In the genomic region with DNA sequence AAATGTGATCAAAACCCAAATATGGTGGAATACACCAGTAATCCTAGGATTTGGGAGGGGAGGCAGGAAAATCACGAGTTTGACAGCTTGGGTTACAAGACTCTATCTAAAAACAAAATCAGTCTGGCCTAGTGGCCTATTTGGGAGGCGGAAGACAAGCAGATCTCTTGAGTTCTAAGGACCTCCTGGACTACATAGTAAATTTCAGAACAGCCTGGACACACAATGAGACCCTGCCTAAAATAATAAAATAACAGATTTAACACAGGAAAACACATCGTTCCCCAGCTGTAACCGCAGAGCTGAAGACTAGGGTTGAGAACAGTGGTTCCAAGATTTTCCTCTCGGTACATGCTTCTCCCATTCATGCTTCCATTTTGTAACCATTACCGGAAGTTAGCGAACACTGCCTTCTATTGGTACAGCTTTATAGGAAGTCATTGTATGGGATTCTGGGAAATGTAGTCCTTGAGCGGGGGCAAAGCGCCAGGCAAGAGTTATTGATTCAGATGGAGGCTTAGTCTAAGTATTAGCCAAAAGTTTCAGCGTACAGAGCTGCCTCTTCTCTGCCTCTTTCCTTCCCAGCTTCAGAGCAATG, we compare ENCODE assay signal across 8 mouse cellular contexts. TPM values are rescaled to one million over a fixed set of nuclear protein-coding genes. Genes with fewer than 3 reads are reported as not detected.
DNase-seq lines count a peak whose midpoint lies in the region; TF ChIP-seq lines count a peak whose summit lies in the region.

No protein-coding gene starts in this region.

- TF ChIP-seq POLR2A in spleen, adult 2 months (IDR thresholded peaks at IDR 0.05; ENCODE audit: low read depth, low read length) = no peak

- no peaks in the 10 kb centered on the region for H3K36me3 ChIP-seq in spleen, adult 2 months (ENCODE audit: control insufficient read depth, insufficient read depth, low read length)

- TF ChIP-seq CTCF in spleen, adult 2 months (IDR thresholded peaks at IDR 0.05; ENCODE audit: extremely low read depth, insufficient read depth, insufficient read length, insufficient replicate concordance) = no peak

- no peaks in the 10 kb centered on the region; the same call in 1 of the 2 replicates for H3K4me1 ChIP-seq in spleen, adult 2 months (ENCODE audit: control insufficient read depth, insufficient read depth, insufficient read length)

- H3K27ac ChIP-seq in spleen, adult 2 months (ENCODE audit: insufficient read depth, low read length) = no peak overlapping the region

- 23% methylated on average over 10 of the region's 10 CpGs for WGBS in spleen, adult 2 months

- H3K27me3 ChIP-seq in spleen, adult 2 months (ENCODE audit: control insufficient read depth, insufficient read depth, low read length) = no peaks in the 10 kb centered on the region

- H3K4me3 ChIP-seq in spleen, adult 2 months (ENCODE audit: extremely low read depth, insufficient read depth, insufficient read length) = peak overlapping the region; percentile 45

- peak; percentile 14 to 51 for DNase-seq in spleen, adult 2 months (ENCODE audit: low read depth in 1 of 2, low spot score in 2 of 2)
- DNase-seq in spleen, postnatal 4 days (ENCODE audit: low spot score in 2 of 2) = no peak
- peak; percentile 77 for DNase-seq in cerebellum, adult 9-11 months
- DNase-seq in frontal cortex, postnatal 36 days (ENCODE audit: low spot score in 2 of 2) = peak; percentile 58 to 82
- peak; percentile 58 for DNase-seq in hindlimb bud, embryonic 11.5 days (ENCODE audit: extremely low spot score, low read depth, low spot score)
- DNase-seq in left cerebral cortex, adult 18-20 months (ENCODE audit: low spot score in 2 of 2) = peak; percentile 63 to 69
- DNase-seq in lung, postnatal 36 days = peak; percentile 89
- DNase-seq in retina, postnatal 7 days (ENCODE audit: low read depth, low spot score) = peak; percentile 78

RNA-seq across cellular contexts. Expression of a gene that starts 16.7 kb away (rescaled TPM):
- polyA plus RNA-seq in spleen, adult 2 months (2012; rRNA removed) = 21.1 and 29.6 TPM in 2 replicates
- 10 to 100 TPM; 13.8 to 14.0 TPM for total RNA-seq in left cerebral cortex, adult 18-20 months (2021)

RNA-seq across cellular contexts. Expression of a gene that starts 25.9 kb away (rescaled TPM):
- 0.75 and 0.95 TPM in 2 replicates for polyA plus RNA-seq in spleen, adult 2 months (2012; rRNA removed)
- 10 to 100 TPM; 18.3 to 18.8 TPM for total RNA-seq in left cerebral cortex, adult 18-20 months (2021)

RNA-seq across cellular contexts. Expression of a gene that starts 26.0 kb away (rescaled TPM):
- 19.4 and 24.1 TPM in 2 replicates for polyA plus RNA-seq in spleen, adult 2 months (2012; rRNA removed)
- total RNA-seq in left cerebral cortex, adult 18-20 months (2021) = 10 to 100 TPM; 33.5 to 39.8 TPM

RNA-seq across cellular contexts. Expression of a gene that starts 35.5 kb away (rescaled TPM):
- polyA plus RNA-seq in spleen, adult 2 months (2012; rRNA removed) = 2.6 and 3.9 TPM in 2 replicates
- total RNA-seq in left cerebral cortex, adult 18-20 months (2021) = 100 to 1,000 TPM; 171 to 178 TPM

RNA-seq across cellular contexts. Expression of a gene that starts 48.9 kb away (rescaled TPM):
- 43.3 and 47.6 TPM in 2 replicates for polyA plus RNA-seq in spleen, adult 2 months (2012; rRNA removed)
- 10 to 100 TPM; 12.7 to 18.2 TPM for total RNA-seq in left cerebral cortex, adult 18-20 months (2021)

Comparison
In these comparisons a context has a peak if more than half of its experiments do, and no peak if none do; other contexts are left out.
1. DNase-seq: peak in spleen, adult 2 months (2 of 2), cerebellum, adult 9-11 months (single experiment), frontal cortex, postnatal 36 days (2 of 2), hindlimb bud, embryonic 11.5 days (single experiment), left cerebral cortex, adult 18-20 months (2 of 2), lung, postnatal 36 days (single experiment) and retina, postnatal 7 days (single experiment); none in spleen, postnatal 4 days (0 of 2).